Mouse (Mus musculus): ENCODE measurements around the gene Sec31b. TPM values are rescaled to one million over a fixed set of nuclear protein-coding genes. Genes with fewer than 3 reads are reported as not detected.

The Sec31b gene
- 0.05 and 0.09 TPM in 2 replicates for polyA plus RNA-seq (2021; fragmentation: Nextera tagmentation)
- long read RNA-seq, experiment 1: 0 reads
- long read RNA-seq, experiment 2, partial matches to known transcripts: 0 of 1 reads
- long read RNA-seq, experiment 2, other reads (novel, unspliced or antisense): 1 of 1 reads

GRCm38 (mm10) chr19:44545321-44546041 is at the start of gene Sec31b:
Gene Sec31b (minus strand): TSS chr19:44545864.

GRCm38 (mm10) chr19:44562652-44563206 is 17.1 kb upstream of the Sec31b start, which contains the start of gene Hif1an:
Gene Hif1an (plus strand): TSS chr19:44562850.

GRCm38 (mm10) chr19:44554861-44555590 is 9.4 kb upstream of the Sec31b start, which contains the start of gene Ndufb8:
Gene Ndufb8 (minus strand): TSS chr19:44555440.

GRCm38 (mm10) chr19:44552731-44553130 is 7.1 kb upstream of the Sec31b start, which contains the start of gene Gm20538:
Gene Gm20538 (minus strand): TSS chr19:44552831.

GRCm38 (mm10) chr19:44493128-44493527 is 52.5 kb downstream of the Sec31b start, which contains the start of gene Wnt8b:
Gene Wnt8b (plus strand): TSS chr19:44493472.

Other genes starting within 250 kb of the Sec31b start
- gene Scd4, start 212.8 kb downstream of the Sec31b start, polyA plus RNA-seq (2021; fragmentation: Nextera tagmentation): 0.18 and 0.41 TPM in 2 replicates
- 14.1 and 21.3 TPM in 2 replicates for gene Scd1, start 138.0 kb downstream of the Sec31b start, polyA plus RNA-seq (2021; fragmentation: Nextera tagmentation)
- 0.44 and 0.49 TPM in 2 replicates for gene Wnt8b, start 52.4 kb downstream of the Sec31b start, polyA plus RNA-seq (2021; fragmentation: Nextera tagmentation)
- not detected in 2 replicates for gene Gm20538, start 7.0 kb upstream of the Sec31b start, polyA plus RNA-seq (2021; fragmentation: Nextera tagmentation)
- 1,197 and 1,226 TPM in 2 replicates for gene Ndufb8, start 9.6 kb upstream of the Sec31b start, polyA plus RNA-seq (2021; fragmentation: Nextera tagmentation)
- 3.7 and 4.0 TPM in 2 replicates for gene Hif1an, start 17.0 kb upstream of the Sec31b start, polyA plus RNA-seq (2021; fragmentation: Nextera tagmentation)
- gene Pax2, start 210.2 kb upstream of the Sec31b start, polyA plus RNA-seq (2021; fragmentation: Nextera tagmentation): 0.04 and 0.06 TPM in 2 replicates

All from layer of hippocampus, adult 6 months (tissue).